Mouse (Mus musculus): Measurements from ENCODE around the gene Tex14.

GRCm38 (mm10) chr11:87384551-87384950 is 20.3 kb upstream of the Tex14 start:
- no peak for TF ChIP-seq CTCF (IDR thresholded peaks at IDR 0.05; ENCODE audit: extremely low read depth, insufficient read depth, low read length)
- TF ChIP-seq POLR2A (IDR thresholded peaks at IDR 0.05; ENCODE audit: extremely low read depth, insufficient read depth, low read length): no peak

Measured in cortical plate, adult 2 months (tissue).